Mouse (Mus musculus) spleen, adult 12 weeks (tissue): Measurements from ENCODE around the gene Cntfr.

Experiments
- DNase-seq: peaks from one replicate; pipeline ENCODE4 v3.0.0; 2022; ENCODE audit warnings: low spot score

Gene Cntfr

GRCm38 (mm10) chr4:41678863-41679262 is 18.0 kb downstream of the Cntfr start:
- DNase-seq, result no peak

GRCm38 (mm10) chr4:41677006-41677629 is 19.8 kb downstream of the Cntfr start:
- no peak for DNase-seq

GRCm38 (mm10) chr4:41676248-41677005 is 20.5 kb downstream of the Cntfr start:
- DNase-seq, result no peak

- no peak for DNase-seq
Measured at GRCm38 (mm10) chr4:41673186-41673585, 23.7 kb downstream of the Cntfr start.

GRCm38 (mm10) chr4:41672522-41672963 is 24.3 kb downstream of the Cntfr start:
- DNase-seq, result no peak

GRCm38 (mm10) chr4:41671963-41672480 is 24.9 kb downstream of the Cntfr start:
- DNase-seq, result no peak

GRCm38 (mm10) chr4:41671500-41671899 is 25.4 kb downstream of the Cntfr start:
- DNase-seq, result no peak

- DNase-seq, result no peak
Measured at GRCm38 (mm10) chr4:41670836-41671235, 26.1 kb downstream of the Cntfr start.

- DNase-seq, result no peak
Measured at GRCm38 (mm10) chr4:41666646-41667045, 30.2 kb downstream of the Cntfr start.

- DNase-seq, result no peak
Measured at GRCm38 (mm10) chr4:41665009-41665675, 31.7 kb downstream of the Cntfr start.

GRCm38 (mm10) chr4:41664533-41664932 is 32.4 kb downstream of the Cntfr start:
- no peak for DNase-seq

- DNase-seq, result no peak
Measured at GRCm38 (mm10) chr4:41663614-41664013, 33.3 kb downstream of the Cntfr start.

- DNase-seq, result no peak
Measured at GRCm38 (mm10) chr4:41662723-41663122, 34.2 kb downstream of the Cntfr start.

- no peak for DNase-seq
Measured at GRCm38 (mm10) chr4:41660851-41661430, 35.9 kb downstream of the Cntfr start.

GRCm38 (mm10) chr4:41659556-41659955 is 37.3 kb downstream of the Cntfr start:
- no peak for DNase-seq

- DNase-seq, result no peak
Measured at GRCm38 (mm10) chr4:41658566-41659384, 38.1 kb downstream of the Cntfr start.

GRCm38 (mm10) chr4:41655525-41655924 is 41.4 kb downstream of the Cntfr start:
- no peak for DNase-seq

GRCm38 (mm10) chr4:41654217-41654616 is 42.7 kb downstream of the Cntfr start:
- no peak for DNase-seq

- no peak for DNase-seq
Measured at GRCm38 (mm10) chr4:41653730-41654129, 43.2 kb downstream of the Cntfr start.

GRCm38 (mm10) chr4:41653296-41653695 is 43.6 kb downstream of the Cntfr start:
- DNase-seq, result peak; percentile 10

GRCm38 (mm10) chr4:41648627-41649026 is 48.3 kb downstream of the Cntfr start:
- DNase-seq, result no peak

GRCm38 (mm10) chr4:41648157-41648556 is 48.7 kb downstream of the Cntfr start:
- DNase-seq, result no peak
